Mouse (Mus musculus): ENCODE measurements around the gene Tmem181a. TPM values are rescaled to one million over a fixed set of nuclear protein-coding genes. Genes with fewer than 3 reads are reported as not detected.

The Tmem181a gene
- 8.9 and 13.5 TPM in 2 replicates for total RNA-seq (2023)

DNA sequence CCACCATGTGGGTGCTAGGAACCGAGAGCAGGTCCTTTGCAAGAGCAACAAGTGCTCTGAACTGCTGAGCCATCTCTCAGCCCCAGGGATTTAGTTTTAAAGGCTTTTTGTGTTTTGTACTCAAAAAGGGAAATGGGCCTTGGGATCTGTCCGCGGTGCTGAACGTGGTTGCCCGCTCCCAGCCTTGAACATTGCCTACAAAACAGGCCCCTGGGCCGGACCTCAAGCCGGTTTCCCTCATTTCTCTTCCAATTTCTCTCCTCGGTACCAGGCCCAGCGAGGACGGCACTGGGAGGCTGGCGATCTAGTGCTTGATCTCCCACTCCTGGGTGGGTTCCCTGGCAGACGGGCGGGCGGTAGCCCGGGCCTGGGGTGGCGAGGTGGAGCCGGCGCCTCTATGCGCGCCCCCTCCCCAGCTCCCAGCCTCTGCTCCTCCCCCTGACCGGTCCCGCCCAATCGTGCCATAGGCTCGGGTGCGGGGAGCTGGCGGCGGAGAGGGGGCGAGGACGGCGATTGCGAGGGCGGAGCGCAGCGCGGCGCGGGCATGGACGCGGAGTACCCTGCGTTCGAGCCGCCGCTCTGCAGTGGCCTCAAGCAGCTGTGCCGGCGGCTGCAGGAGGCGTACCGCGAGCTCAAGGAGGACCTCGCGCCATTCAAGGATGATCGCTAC, at the start of gene Tmem181a:
Tmem181a (plus strand) TSS at position 461 of the 670 bp plus-strand sequence.

DNA sequence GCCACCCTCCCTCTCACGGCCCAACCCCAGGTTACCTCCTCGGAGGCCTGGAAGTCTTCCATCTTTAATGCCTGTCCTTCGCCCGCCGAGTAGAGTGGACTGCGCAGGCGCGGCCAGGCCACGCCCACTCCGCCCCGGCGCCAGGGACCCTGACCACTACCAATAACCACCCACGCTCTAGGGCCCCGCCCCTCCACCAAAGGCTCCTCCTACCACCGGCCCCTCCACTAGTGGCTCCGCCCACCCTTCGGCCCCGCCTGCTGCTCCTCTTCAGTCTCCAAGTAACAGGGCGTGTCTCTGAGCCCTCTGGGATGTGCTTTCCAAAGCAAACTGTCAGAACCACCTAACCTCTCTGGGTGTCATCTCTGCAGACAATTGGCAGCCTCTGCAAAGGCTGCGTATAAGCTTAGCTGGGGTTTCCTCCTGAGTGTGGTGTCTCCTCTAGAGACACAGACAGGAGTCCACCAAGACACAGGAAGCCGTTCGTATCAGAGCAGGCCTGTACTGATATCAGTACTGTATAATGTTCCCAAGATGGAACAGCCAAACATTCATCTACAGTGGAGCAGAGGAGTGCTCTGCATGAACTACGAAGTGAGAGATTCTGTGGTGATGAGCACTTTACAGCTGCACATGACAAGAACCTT, 60.8 kb downstream of the Tmem181a start, which contains the start of gene Dynlt1a:
Dynlt1a (minus strand) TSS at position 162 of the 647 bp plus-strand sequence.

Other genes starting within 250 kb of the Tmem181a start
- 4.5 and 4.8 TPM in 2 replicates for gene Serac1, start 177.1 kb upstream of the Tmem181a start, total RNA-seq (2023)
- gene Gtf2h5, start 177.1 kb upstream of the Tmem181a start, total RNA-seq (2023), result 29.1 and 37.1 TPM in 2 replicates
- gene Tulp4, start 150.4 kb upstream of the Tmem181a start, total RNA-seq (2023), result 13.4 and 13.6 TPM in 2 replicates
- gene Dynlt1a, start 60.6 kb downstream of the Tmem181a start, total RNA-seq (2023), result 6.2 and 8.5 TPM in 2 replicates
- 217 and 325 TPM in 2 replicates for gene Dynlt1b, start 173.3 kb downstream of the Tmem181a start, total RNA-seq (2023)

Measured in neutrophil, adult 65 days (primary cell).